Mouse (Mus musculus): ENCODE data around the gene Sgce.

- no peak for TF ChIP-seq CTCF (IDR thresholded peaks at IDR 0.05; ENCODE audit: low read depth, low read length)
- TF ChIP-seq TAL1 (conservative IDR thresholded peaks at IDR 0.05; ENCODE audit: low read depth, low read length): peak; percentile 25; the same call in 1 of the 2 replicates
- TF ChIP-seq GATA1 (IDR thresholded peaks at IDR 0.05; ENCODE audit: borderline replicate concordance, low read length): no peak
Observed at GRCm38 (mm10) chr6:4647351-4647750, 99.7 kb downstream of the Sgce start.
